In the genomic region with DNA sequence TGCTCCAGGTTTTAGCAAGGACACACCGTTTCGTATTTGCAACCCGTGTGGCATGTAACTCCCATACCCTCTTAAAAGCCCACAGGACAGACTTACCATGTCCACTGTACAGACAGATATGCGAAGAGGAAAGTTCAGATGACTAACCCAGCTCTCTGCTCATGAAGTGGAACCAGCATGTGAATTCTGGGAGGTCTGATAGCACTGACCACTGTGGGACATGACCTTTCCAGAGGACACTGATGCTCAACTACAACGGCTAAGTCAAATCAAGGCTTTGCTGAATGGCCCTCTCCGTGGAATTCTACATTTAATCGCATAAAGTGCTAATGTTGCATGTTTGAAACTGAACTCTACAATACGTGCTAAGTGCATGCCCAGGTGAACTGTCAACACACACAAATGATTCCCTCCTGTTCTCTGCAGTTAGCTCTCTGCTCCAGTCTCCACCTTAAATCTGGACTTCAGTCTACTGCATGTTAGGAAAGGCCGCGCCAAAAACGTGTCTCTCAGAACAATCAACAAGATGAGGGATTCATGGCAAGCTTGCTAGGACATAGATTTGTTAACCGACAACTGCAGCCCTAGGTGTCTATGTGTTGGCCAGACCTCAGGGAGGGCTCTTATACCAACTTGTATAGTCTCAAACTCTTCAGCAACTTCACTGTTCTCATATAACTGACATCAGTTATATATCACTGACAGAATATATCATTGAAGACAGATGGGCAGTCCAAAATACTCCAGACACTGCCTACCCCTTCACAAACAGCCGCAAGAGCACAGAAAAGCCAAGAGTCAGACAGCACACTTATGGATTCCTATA, we compare ENCODE assay signal across 8 mouse cellular contexts. TPM values are rescaled to one million over a fixed set of nuclear protein-coding genes. Genes with fewer than 3 reads are reported as not detected.
DNase-seq lines count a peak whose midpoint lies in the region; ATAC-seq and TF ChIP-seq lines count a peak whose summit lies in the region.

No protein-coding gene starts in this region.

- ATAC-seq in hindbrain, embryonic 12.5 days (ENCODE audit: low FRiP score), result no peak
- ATAC-seq in frontal cortex, adult (ENCODE audit: low TSS enrichment), result no peak

- H3K4me2 ChIP-seq in hindbrain, embryonic 12.5 days (replicated peaks), result peak overlapping the region; percentile 57

- no peaks in the 10 kb centered on the region for H3K27me3 ChIP-seq in C2C12 (ENCODE audit: control insufficient read depth, insufficient read depth, insufficient read length)
- H3K27me3 ChIP-seq in embryonic facial prominence, embryonic 10.5 days (replicated peaks; ENCODE audit: low read depth, poor library complexity, severe bottlenecking), result no peaks in the 10 kb centered on the region
- H3K27me3 ChIP-seq in hindbrain, embryonic 12.5 days, result no peaks in the 10 kb centered on the region

- peaks cover 48% of the 10 kb centered on the region for H3K36me3 ChIP-seq in C2C12 (ENCODE audit: control insufficient read depth, insufficient read depth)
- H3K36me3 ChIP-seq in embryonic facial prominence, embryonic 10.5 days (replicated peaks), result peaks cover 51% of the 10 kb centered on the region
- H3K36me3 ChIP-seq in hindbrain, embryonic 12.5 days, result peaks cover 34% of the 10 kb centered on the region
- H3K36me3 ChIP-seq in macrophage (ENCODE audit: inconsistent target), result peaks cover 11% of the 10 kb centered on the region; the same call in 1 of the 2 replicates

- no peak for TF ChIP-seq CTCF in C2C12 (IDR thresholded peaks at IDR 0.05; ENCODE audit: control insufficient read depth, insufficient read depth, insufficient read length)

- H3K4me3 ChIP-seq in C2C12 (ENCODE audit: insufficient read depth, poor library complexity, severe bottlenecking) (peak overlapping the region; percentile 48), macrophage (ENCODE audit: inconsistent target) (peak overlapping the region; percentile 56)
- peak overlapping the region; percentile 59 for H3K4me3 ChIP-seq in embryonic facial prominence, embryonic 10.5 days
- peak overlapping the region; percentile 47 for H3K4me3 ChIP-seq in hindbrain, embryonic 12.5 days

- peak; percentile 93 for DNase-seq in heart, adult 11 months
- DNase-seq in heart, postnatal 4 days, result no peak
- no peak for DNase-seq in embryonic facial prominence, embryonic 10.5 days (ENCODE audit: low spot score)
- DNase-seq in right cerebral cortex, adult 18-20 months, result no peak

- WGBS in embryonic facial prominence, embryonic 10.5 days, result 71% methylated on average over 13 of the region's 13 CpGs
- WGBS in hindbrain, embryonic 12.5 days, result 69% methylated on average over 13 of the region's 13 CpGs
- 71% methylated on average over 13 of the region's 13 CpGs for WGBS in macrophage (ENCODE audit: missing documents)

- peak overlapping the region; percentile 67 for H3K9ac ChIP-seq in hindbrain, embryonic 12.5 days

- H3K27ac ChIP-seq in embryonic facial prominence, embryonic 10.5 days (replicated peaks), result peak overlapping the region; percentile 89
- no peak overlapping the region for H3K27ac ChIP-seq in hindbrain, embryonic 12.5 days
- peak overlapping the region; percentile 61 for H3K27ac ChIP-seq in macrophage

- H3ac ChIP-seq in C2C12 (ENCODE audit: control insufficient read depth, insufficient read length, low read depth), result peak overlapping the region; percentile 87

- H3K4me1 ChIP-seq in embryonic facial prominence, embryonic 10.5 days, result peaks cover 18% of the 10 kb centered on the region
- H3K4me1 ChIP-seq in hindbrain, embryonic 12.5 days, result peaks cover 19% of the 10 kb centered on the region

- peaks cover 58% of the 10 kb centered on the region for H3K79me2 ChIP-seq in C2C12 (ENCODE audit: control insufficient read depth, insufficient read depth)
- peaks cover 40% of the 10 kb centered on the region for H3K79me2 ChIP-seq in macrophage (ENCODE audit: inconsistent target)

- H3K9me3 ChIP-seq in embryonic facial prominence, embryonic 10.5 days, result peaks cover 36% of the 10 kb centered on the region
- no peaks in the 10 kb centered on the region for H3K9me3 ChIP-seq in hindbrain, embryonic 12.5 days (replicated peaks)

- H3K79me3 ChIP-seq in C2C12 (ENCODE audit: low read depth), result peaks cover 46% of the 10 kb centered on the region

TF ChIP-seq in C2C12, 6 proteins besides CTCF, POLR2A, EP300 and RAD21:
- no peak for TF ChIP-seq CEBPB (IDR thresholded peaks at IDR 0.05; ENCODE audit: low read depth)
- no peak for TF ChIP-seq MAX (IDR thresholded peaks at IDR 0.05)
- no peak for TF ChIP-seq MYOG (IDR thresholded peaks at IDR 0.05; ENCODE audit: control insufficient read depth, extremely low read depth, insufficient read length)
- no peak for TF ChIP-seq MYOD1 (IDR thresholded peaks at IDR 0.05; ENCODE audit: control insufficient read depth, insufficient read length, low read depth)
- TF ChIP-seq USF1 (IDR thresholded peaks at IDR 0.05; ENCODE audit: low read depth), result no peak
- no peak for TF ChIP-seq FOSL1 (IDR thresholded peaks at IDR 0.05; ENCODE audit: insufficient read depth, low read length, poor library complexity, severe bottlenecking)

RNA-seq across cellular contexts. Expression of a gene that starts 1.5 kb away (rescaled TPM):
- total RNA-seq in heart, postnatal 4 days (2021), result 100 to 1,000 TPM in 1 of 2 experiments, 10 to 100 TPM in 1; 97.1 to 100 TPM
- 54.4 TPM for polyA plus RNA-seq in C2C12 (2012; fragmentation: generic; extraction: Trizol)
- 219 and 220 TPM in 2 replicates for polyA plus RNA-seq in embryonic facial prominence, embryonic 10.5 days (2016; fragmentation: Nextera tagmentation; extraction: Ambion mirVana)
- 167 and 169 TPM in 2 replicates for polyA plus RNA-seq in hindbrain, embryonic 12.5 days (2016; fragmentation: Nextera tagmentation; extraction: Ambion mirVana)
- total RNA-seq in macrophage (2018; cell fraction: chromatin; rRNA removed), result 100 to 1,000 TPM in 8 of 26 experiments, 10 to 100 TPM in 18; 33.2 to 204 (median 77.5) TPM
- total RNA-seq in macrophage (2018; cell fraction: cytosol; rRNA removed), result 10 to 100 TPM in 17 of 26 experiments, 1 to 10 TPM in 9; 4.8 to 16.1 (median 11.3) TPM
- total RNA-seq in macrophage (2018; cell fraction: nucleus; rRNA removed), result 100 to 1,000 TPM in 1 of 26 experiments, 10 to 100 TPM in 25; 19.9 to 137 (median 39.6) TPM
- 11.5 to 23.0 TPM (median 11.6 TPM) in 3 replicates for polyA plus RNA-seq in macrophage (2018)

RNA-seq across cellular contexts. Expression of a gene that starts 1.6 kb away (rescaled TPM):
- total RNA-seq in heart, postnatal 4 days (2021), result not detected
- polyA plus RNA-seq in C2C12 (2012; fragmentation: generic; extraction: Trizol), result 0.02 TPM
- polyA plus RNA-seq in embryonic facial prominence, embryonic 10.5 days (2016; fragmentation: Nextera tagmentation; extraction: Ambion mirVana), result not detected in 2 replicates
- polyA plus RNA-seq in hindbrain, embryonic 12.5 days (2016; fragmentation: Nextera tagmentation; extraction: Ambion mirVana), result not detected in 2 replicates
- not detected for total RNA-seq in macrophage (2018; cell fraction: chromatin; rRNA removed)
- total RNA-seq in macrophage (2018; cell fraction: cytosol; rRNA removed), result not detected
- not detected for total RNA-seq in macrophage (2018; cell fraction: nucleus; rRNA removed)
- not detected in 3 replicates for polyA plus RNA-seq in macrophage (2018)

RNA-seq across cellular contexts. Expression of a gene that starts 49.1 kb away (rescaled TPM):
- under 1 TPM in 1 of 2 experiments, not detected in 1; 0.02 TPM for total RNA-seq in heart, postnatal 4 days (2021)
- polyA plus RNA-seq in C2C12 (2012; fragmentation: generic; extraction: Trizol) (0.69 TPM), macrophage (2018) (0.04 to 0.31 TPM (median 0.22 TPM) in 3 replicates)
- polyA plus RNA-seq in embryonic facial prominence, embryonic 10.5 days (2016; fragmentation: Nextera tagmentation; extraction: Ambion mirVana), result 1.0 and 1.1 TPM in 2 replicates
- polyA plus RNA-seq in hindbrain, embryonic 12.5 days (2016; fragmentation: Nextera tagmentation; extraction: Ambion mirVana), result 1.0 and 1.3 TPM in 2 replicates
- total RNA-seq in macrophage (2018; cell fraction: chromatin; rRNA removed), result 10 to 100 TPM in 1 of 26 experiments, 1 to 10 TPM in 25; 2.0 to 10.6 (median 4.8) TPM
- total RNA-seq in macrophage (2018; cell fraction: cytosol; rRNA removed), result under 1 TPM in 21 of 26 experiments, not detected in 5; under 0.01 to 0.37 (median 0.06) TPM
- total RNA-seq in macrophage (2018; cell fraction: nucleus; rRNA removed), result 1 to 10 TPM in 23 of 26 experiments, under 1 TPM in 3; 0.47 to 6.3 (median 2.0) TPM
